Mouse (Mus musculus) heart, embryonic 16.5 days (tissue): Measurements from ENCODE around the gene Zc3h15. TPM values are rescaled to one million over a fixed set of nuclear protein-coding genes. Genes with fewer than 3 reads are reported as not detected.

Experiments
- ATAC-seq: fragments of 200-750 bp; cut with Nextera tagmentation; replicated peaks from 2 replicates; pipeline ENCODE4 v1.8.0; 2017; ENCODE audit warnings: moderate number of reproducible peaks; ENCODE audit not compliant: insufficient read depth, low FRiP score; ENCODE audit errors: extremely low read depth
- H3K27ac ChIP-seq: fragments of 300-500 bp; sonication (generic); 2 replicates; pipeline ENCODE4 v1.5.1; 2014; ENCODE audit warnings: mild to moderate bottlenecking, low read length, control low read depth, moderate library complexity
- H3K27me3 ChIP-seq: fragments of 300-500 bp; sonication (generic); 2 replicates; pipeline ENCODE4 v1.6.1; 2014; ENCODE audit warnings: low read length, mixed read lengths; ENCODE audit not compliant: control insufficient read depth, insufficient read depth
- H3K36me3 ChIP-seq: fragments of 300-500 bp; sonication (generic); 2 replicates; pipeline ENCODE4 v1.6.1; 2014; ENCODE audit not compliant: control insufficient read depth, insufficient read depth
- H3K4me1 ChIP-seq: fragments of 300-500 bp; sonication (generic); 2 replicates; pipeline ENCODE4 v1.6.1; 2014; ENCODE audit warnings: low read length, mixed read lengths; ENCODE audit not compliant: control insufficient read depth, insufficient read depth
- H3K4me2 ChIP-seq: fragments of 300-500 bp; sonication (generic); 2 replicates; pipeline ENCODE4 v1.6.1; 2014; ENCODE audit warnings: low read depth, mild to moderate bottlenecking, control low read depth, low read length
- H3K4me3 ChIP-seq: fragments of 300-500 bp; sonication (generic); 2 replicates; pipeline ENCODE4 v1.5.1; 2014; ENCODE audit warnings: mild to moderate bottlenecking, control low read depth, low read length
- H3K9ac ChIP-seq: fragments of 300-500 bp; sonication (generic); 2 replicates; pipeline ENCODE4 v1.6.1; 2014; ENCODE audit warnings: low read length, control low read depth
- H3K9me3 ChIP-seq: fragments of 300-500 bp; sonication (generic); replicated peaks from 2 replicates; pipeline ENCODE4 v1.6.1; 2016; ENCODE audit warnings: low read length; ENCODE audit not compliant: control insufficient read depth
- WGBS: fragments of 180-500 bp; shearing (Covaris S2); extraction: QIAGEN DNeasy Blood & Tissue Kit; methylation state at CpG from one replicate; pipeline ENCODE4 v1.1.7; 2014; 5-methylcytosine and 5-hydroxymethylcytosine counted together
- polyA plus RNA-seq: library from polyadenylated mRNA; unstranded; fragments of >200 nt; fragmentation: Nextera tagmentation; extraction: Ambion mirVana; gene quantifications from 2 replicates; pipeline ENCODE4 v1.2.1, GENCODE M21; 2015

The Zc3h15 gene
- polyA plus RNA-seq: 70.8 and 91.3 TPM in 2 replicates

DNA sequence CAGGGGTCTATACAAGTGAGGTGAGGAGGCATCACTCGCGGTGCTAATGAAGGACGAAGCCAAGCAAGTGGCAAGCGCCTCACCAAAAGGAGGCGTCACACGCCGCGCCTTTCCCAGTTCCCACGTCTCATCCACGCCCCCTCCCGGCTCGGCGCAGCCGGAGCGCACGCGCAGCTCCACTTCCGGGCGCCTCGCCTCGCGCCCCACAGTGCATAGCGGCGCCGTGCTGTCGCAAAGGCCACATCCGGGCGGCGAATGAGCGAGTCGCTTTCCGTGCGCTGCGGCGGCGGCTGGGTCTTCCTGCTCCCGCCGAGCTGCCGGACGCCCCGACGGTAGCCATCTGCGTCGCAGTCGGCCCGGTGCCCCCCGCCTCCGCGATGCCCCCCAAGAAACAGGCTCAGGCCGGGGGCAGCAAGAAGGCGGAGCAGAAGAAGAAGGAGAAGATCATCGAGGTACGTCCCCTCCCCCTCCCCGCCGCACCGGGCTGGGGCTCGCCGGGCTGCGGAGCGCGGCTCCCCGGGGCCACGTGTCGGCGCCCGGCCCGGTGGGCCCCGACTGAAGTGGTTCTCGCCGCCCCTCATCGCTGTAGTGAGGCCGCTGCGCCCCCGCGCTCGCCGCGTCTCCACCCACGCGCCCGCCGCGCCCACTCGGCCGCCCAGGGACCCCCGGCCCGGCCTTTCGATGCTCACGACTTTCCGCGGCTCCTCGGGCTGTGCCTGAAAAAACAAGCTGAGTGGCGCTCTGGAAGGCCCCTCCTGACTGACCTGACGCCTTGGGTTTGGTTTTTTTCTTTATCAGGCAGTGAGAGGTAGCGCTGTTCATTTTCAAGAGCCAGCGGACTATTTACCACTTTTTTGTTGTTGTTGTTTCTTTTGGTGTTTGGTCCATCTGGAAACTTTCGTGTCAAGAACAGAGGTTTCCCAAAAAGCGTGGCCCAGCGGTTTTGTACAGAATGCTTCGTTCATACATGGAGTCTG lies at the start of gene Zc3h15:
Gene Zc3h15, plus strand, starts transcription at position 160 of the 977 bp plus-strand sequence.
- ATAC-seq: peak; percentile 100
- WGBS: under 1% methylated on average over 82 of the region's 100 CpGs
- Histone ChIP-seq H3K4me2 (peak within 1 kb of the TSS; percentile 84), H3K4me3 (peak within 1 kb of the TSS; percentile 95), H3K27ac (peak within 1 kb of the TSS; percentile 86), H3K4me1 (peaks cover 11% of the 10 kb centered on the region), H3K9ac (peak within 1 kb of the TSS; percentile 97), H3K9me3 (no peaks in the 10 kb centered on the region), H3K36me3 (no peaks in the 10 kb centered on the region), H3K27me3 (no peaks in the 10 kb centered on the region)

DNA sequence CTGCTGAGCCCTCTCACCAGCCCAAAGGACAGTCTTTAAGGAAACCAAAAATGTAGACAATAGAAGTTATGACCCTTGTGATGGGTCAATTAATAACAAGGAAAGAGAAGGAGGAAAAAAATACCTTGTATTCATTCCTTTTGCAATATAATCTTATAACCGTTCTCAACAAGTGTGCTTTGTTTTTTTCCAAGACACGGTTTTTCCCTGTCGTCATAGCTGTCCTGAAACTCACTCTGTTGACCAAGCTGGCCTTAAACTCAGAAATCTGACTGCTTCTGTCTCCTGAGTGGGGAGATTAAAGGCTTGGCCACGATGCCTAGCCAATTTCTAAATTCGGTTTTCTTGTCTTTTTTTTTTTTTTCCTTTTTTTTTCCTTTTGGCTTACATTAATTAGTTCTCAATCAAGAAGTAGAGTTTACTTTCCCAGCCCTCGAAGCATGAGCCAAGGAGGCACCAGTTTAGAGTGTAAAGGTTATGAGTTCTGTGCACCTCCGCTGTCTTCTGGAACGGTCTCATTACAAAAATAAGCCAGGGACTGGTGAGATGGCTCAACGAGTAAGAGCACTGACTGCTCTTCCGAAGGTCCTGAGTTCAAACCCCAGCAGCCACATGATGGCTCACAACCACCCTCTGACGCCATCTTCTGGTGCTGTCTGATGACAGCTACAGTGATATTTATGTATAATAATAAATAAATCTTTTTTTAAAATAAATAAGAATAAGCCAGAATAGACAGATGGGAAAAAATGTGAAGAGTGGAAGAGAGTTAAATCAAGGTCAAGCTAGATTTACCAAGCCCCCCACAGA lies 23.5 kb upstream of the Zc3h15 start:
- Histone ChIP-seq H3K4me2 (no peak overlapping the region), H3K27me3 (no peaks in the 10 kb centered on the region; the same call in 1 of the 2 replicates), H3K4me3 (no peak overlapping the region), H3K36me3 (no peaks in the 10 kb centered on the region), H3K9me3 (no peaks in the 10 kb centered on the region), H3K9ac (no peak overlapping the region), H3K27ac (no peak overlapping the region), H3K4me1 (no peaks in the 10 kb centered on the region)
- ATAC-seq: no peak
- WGBS: 83% methylated on average over 11 of the region's 11 CpGs

DNA sequence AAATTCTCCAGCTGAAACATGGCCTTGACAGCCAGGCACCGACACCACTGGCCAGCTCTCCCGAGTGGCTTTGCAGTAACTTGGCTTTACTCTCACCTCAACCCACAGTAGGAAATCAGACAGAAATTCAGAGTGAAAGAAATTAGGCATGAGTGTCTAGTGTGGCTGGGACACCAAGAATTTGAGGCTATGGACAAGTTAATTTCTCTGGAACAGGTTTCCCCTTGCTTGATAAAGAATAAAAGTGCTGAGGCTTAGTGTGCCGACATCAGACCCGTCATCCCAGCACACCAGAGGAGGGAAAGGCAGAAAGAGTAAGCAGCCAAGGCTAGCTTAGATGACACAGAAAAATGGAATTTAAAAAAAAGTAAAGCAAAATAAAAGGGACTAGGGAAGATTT lies 22.7 kb upstream of the Zc3h15 start:
- H3K9me3 ChIP-seq: no peaks in the 10 kb centered on the region
- WGBS: 61% methylated on average over 4 of the region's 4 CpGs
- ATAC-seq: no peak

DNA sequence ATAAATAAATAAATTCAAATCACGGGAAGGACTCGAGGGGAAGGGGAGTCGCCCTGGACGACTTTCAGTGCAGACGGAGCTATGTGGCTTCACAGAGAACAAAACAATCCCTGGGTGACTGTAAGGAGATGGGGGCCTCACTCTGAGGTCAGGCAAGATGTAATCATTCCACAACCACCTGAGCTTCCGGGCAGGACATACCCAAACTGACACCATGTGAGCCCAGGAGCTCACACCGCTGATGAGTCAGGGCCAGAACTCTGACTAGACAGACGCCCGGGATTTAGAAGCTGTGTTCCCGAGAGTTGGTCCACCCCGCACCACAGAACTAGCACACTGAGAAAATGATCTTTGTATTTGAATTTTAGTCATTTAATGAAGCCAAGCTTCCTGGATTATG lies 21.4 kb upstream of the Zc3h15 start:
- Histone ChIP-seq H3K9ac (no peak overlapping the region), H3K4me2 (peak overlapping the region; percentile 27), H3K9me3 (no peaks in the 10 kb centered on the region), H3K27me3 (no peaks in the 10 kb centered on the region; the same call in 1 of the 2 replicates), H3K4me1 (no peaks in the 10 kb centered on the region), H3K27ac (no peak overlapping the region), H3K4me3 (no peak overlapping the region), H3K36me3 (no peaks in the 10 kb centered on the region)
- WGBS: 31% methylated on average over 11 of the region's 11 CpGs
- no peak for ATAC-seq

More for the DNA sequence above, 22.7 kb upstream of the Zc3h15 start:
- Histone ChIP-seq H3K4me2 (no peak overlapping the region), H3K36me3 (no peaks in the 10 kb centered on the region), H3K9ac (no peak overlapping the region), H3K4me3 (no peak overlapping the region), H3K27me3 (no peaks in the 10 kb centered on the region; the same call in 1 of the 2 replicates), H3K4me1 (no peaks in the 10 kb centered on the region), H3K27ac (no peak overlapping the region)

DNA sequence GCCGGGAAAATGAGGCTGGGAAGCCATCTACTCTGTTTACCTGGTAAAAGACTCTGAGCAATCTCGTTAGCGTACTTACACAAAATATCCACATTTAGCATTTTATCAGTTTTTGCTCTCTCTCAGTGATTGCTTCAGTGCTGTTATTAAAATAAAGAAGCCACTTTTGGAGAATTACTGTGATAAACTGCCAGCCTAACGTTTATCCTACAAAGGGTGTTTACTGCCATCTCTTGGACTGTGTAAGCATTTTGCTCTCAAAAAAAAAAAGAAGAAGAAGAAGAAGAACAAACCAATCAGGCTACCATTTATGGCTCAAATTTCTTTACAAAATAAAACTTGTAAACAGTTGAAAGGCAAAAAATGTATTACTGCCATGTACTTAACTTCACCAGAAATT lies 20.2 kb upstream of the Zc3h15 start:
- H3K4me1 ChIP-seq: no peaks in the 10 kb centered on the region
- H3K27me3 ChIP-seq: no peaks in the 10 kb centered on the region; the same call in 1 of the 2 replicates
- no peak overlapping the region for H3K4me3 ChIP-seq
- H3K9ac ChIP-seq: no peak overlapping the region
- no peak overlapping the region for H3K27ac ChIP-seq
- 60% methylated on average over 4 of the region's 4 CpGs for WGBS
- H3K36me3 ChIP-seq: no peaks in the 10 kb centered on the region
- H3K4me2 ChIP-seq: no peak overlapping the region
- no peaks in the 10 kb centered on the region for H3K9me3 ChIP-seq
- ATAC-seq: no peak

DNA sequence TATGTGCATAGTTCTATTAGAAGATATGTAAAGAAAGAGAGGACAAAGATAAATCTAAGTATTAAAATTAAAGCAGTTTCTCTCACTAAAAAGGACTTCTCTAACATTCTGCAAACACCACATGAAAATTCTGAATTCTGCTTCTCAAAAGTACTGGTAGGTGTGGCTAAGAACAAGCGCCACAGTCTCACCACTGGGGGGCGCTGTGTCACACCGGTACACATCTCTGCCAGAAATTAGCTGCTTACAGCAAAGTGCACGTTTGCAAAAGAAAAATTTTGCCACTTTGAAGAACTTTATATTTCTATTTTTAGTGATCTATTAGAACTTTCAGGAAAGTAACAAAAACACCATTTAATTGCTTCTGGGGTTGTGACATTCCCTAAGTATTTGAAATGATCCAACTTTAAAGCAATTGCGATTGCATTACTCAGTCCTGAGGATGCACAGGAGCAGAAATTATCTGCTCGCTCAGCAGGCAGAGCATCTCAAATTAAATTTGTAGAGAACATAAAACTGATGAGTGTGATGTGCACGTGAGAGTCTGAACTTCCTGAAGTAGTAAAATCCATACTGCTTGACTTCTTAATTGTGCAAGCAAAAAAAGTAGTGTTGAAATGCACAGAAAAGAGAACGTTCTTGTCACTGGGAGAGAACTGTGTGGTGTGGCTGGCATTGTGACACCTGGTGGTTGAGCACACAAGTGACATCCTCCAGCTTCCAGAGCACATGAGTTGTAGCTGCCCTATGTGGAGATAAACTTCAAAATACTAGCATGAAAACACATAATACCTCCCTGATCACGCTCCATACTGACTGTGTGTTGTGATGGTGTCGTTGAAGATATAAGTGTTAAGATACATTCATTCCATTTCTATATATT lies 18.8 kb upstream of the Zc3h15 start:
- Histone ChIP-seq H3K36me3 (no peaks in the 10 kb centered on the region), H3K9ac (no peak overlapping the region), H3K4me1 (no peaks in the 10 kb centered on the region), H3K27me3 (no peaks in the 10 kb centered on the region; the same call in 1 of the 2 replicates), H3K27ac (no peak overlapping the region), H3K4me3 (no peak overlapping the region), H3K9me3 (no peaks in the 10 kb centered on the region), H3K4me2 (peak overlapping the region; percentile 36; the same call in 1 of the 2 replicates)
- ATAC-seq: no peak
- 28% methylated on average over 10 of the region's 10 CpGs for WGBS

DNA sequence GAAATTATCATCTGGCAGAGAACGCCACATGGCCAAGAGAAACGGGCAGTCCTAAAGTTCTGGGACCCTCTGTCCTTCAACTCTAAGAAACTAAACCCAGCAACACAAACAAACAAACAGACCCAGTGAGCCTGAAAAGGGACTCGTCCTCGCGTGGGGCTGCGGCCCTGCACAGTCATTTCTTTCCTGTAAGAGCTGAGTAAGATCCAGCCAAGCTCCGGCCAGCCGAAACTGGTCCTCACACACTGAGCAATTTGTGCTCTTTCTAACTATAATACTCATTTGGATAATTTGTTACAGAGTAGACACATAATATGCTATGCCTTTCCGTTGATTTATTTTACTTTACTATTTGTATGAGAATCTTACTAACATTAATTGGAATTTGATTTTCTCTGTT lies 17.4 kb upstream of the Zc3h15 start:
- no peak for ATAC-seq
- Histone ChIP-seq H3K4me2 (no peak overlapping the region), H3K9me3 (no peaks in the 10 kb centered on the region), H3K4me1 (no peaks in the 10 kb centered on the region), H3K4me3 (no peak overlapping the region), H3K27me3 (no peaks in the 10 kb centered on the region; the same call in 1 of the 2 replicates), H3K9ac (no peak overlapping the region), H3K36me3 (no peaks in the 10 kb centered on the region), H3K27ac (no peak overlapping the region)
- WGBS: 78% methylated on average over 9 of the region's 9 CpGs

DNA sequence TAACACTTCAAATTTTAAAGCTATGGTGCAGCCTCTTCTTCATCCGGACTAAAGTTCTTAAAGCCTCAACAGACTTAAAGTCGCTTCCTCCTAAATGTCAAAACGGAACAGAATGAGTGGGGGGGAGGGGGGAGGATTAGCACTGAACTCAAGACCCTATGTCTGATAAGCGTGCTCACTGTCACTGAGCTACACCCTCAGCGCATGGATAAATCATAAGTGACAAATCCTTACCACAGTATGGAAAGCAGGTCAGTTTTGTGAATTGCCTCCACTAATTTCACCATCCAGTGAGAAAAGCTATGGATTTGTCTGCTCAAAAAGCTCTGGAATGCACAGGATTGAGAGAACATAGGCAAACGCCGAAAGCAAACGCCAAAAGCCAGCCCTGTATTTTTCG lies 16.7 kb upstream of the Zc3h15 start:
- no peaks in the 10 kb centered on the region for H3K4me1 ChIP-seq
- no peak for ATAC-seq
- H3K4me2 ChIP-seq: no peak overlapping the region
- no peak overlapping the region for H3K9ac ChIP-seq
- WGBS: 79% methylated on average over 9 of the region's 9 CpGs
- no peaks in the 10 kb centered on the region for H3K36me3 ChIP-seq
- H3K4me3 ChIP-seq: no peak overlapping the region
- no peaks in the 10 kb centered on the region for H3K9me3 ChIP-seq
- H3K27me3 ChIP-seq: no peaks in the 10 kb centered on the region; the same call in 1 of the 2 replicates
- H3K27ac ChIP-seq: no peak overlapping the region
